Mouse (Mus musculus) midbrain, embryonic 11.5 days (tissue): ENCODE measurements at regions not wholly inside any gene's neighbourhood (a gene's known extent, or its start where the extent isn't known, plus 50 kb on each side); places are given as distances from the start of the nearest gene placed in this dataset.

Experiments used
- ATAC-seq: fragments of 200-750 bp; cut with Nextera tagmentation; 2 replicates; pipeline ENCODE4 v1.8.0; 2017; ENCODE audit warnings: moderate TSS enrichment, moderate library complexity; ENCODE audit not compliant: low FRiP score
- DNase-seq: peaks from one replicate; pipeline ENCODE4 v3.0.0; 2015; ENCODE audit warnings: low spot score; ENCODE audit errors: missing footprints
- H3K27ac ChIP-seq: fragments of 300-500 bp; sonication (generic); 2 replicates; pipeline ENCODE4 v1.5.1; 2014; ENCODE audit warnings: low read depth, low read length
- H3K27me3 ChIP-seq: fragments of 300-500 bp; sonication (generic); 2 replicates; pipeline ENCODE4 v1.6.1; 2014; ENCODE audit warnings: mild to moderate bottlenecking, low read length, moderate library complexity, mixed read lengths; ENCODE audit not compliant: control insufficient read depth, insufficient read depth
- H3K36me3 ChIP-seq: fragments of 300-500 bp; sonication (generic); 2 replicates; pipeline ENCODE4 v1.6.1; 2014; ENCODE audit warnings: mild to moderate bottlenecking, low read length, moderate library complexity, mixed read lengths; ENCODE audit not compliant: control insufficient read depth, insufficient read depth
- H3K4me1 ChIP-seq: fragments of 300-500 bp; sonication (generic); 2 replicates; pipeline ENCODE4 v1.6.1; 2014; ENCODE audit warnings: low read length; ENCODE audit not compliant: control insufficient read depth, insufficient read depth
- H3K4me2 ChIP-seq: fragments of 300-500 bp; sonication (generic); 2 replicates; pipeline ENCODE4 v1.6.1; 2014; ENCODE audit warnings: mild to moderate bottlenecking, moderate library complexity
- H3K4me3 ChIP-seq: fragments of 300-500 bp; sonication (generic); 2 replicates; pipeline ENCODE4 v1.5.1; 2014; ENCODE audit warnings: low read depth, low read length
- H3K9ac ChIP-seq: fragments of 300-500 bp; sonication (generic); 2 replicates; pipeline ENCODE4 v1.6.1; 2014; ENCODE audit warnings: low read length
- H3K9me3 ChIP-seq: fragments of 300-500 bp; sonication (generic); 2 replicates; pipeline ENCODE4 v1.6.1; 2016; ENCODE audit warnings: low read length; ENCODE audit not compliant: control insufficient read depth
- WGBS: fragments of 180-500 bp; shearing (Covaris S2); extraction: QIAGEN DNeasy Blood & Tissue Kit; methylation state at CpG from one replicate; pipeline ENCODE4 v1.1.7; 2014; 5-methylcytosine and 5-hydroxymethylcytosine counted together

DNA sequence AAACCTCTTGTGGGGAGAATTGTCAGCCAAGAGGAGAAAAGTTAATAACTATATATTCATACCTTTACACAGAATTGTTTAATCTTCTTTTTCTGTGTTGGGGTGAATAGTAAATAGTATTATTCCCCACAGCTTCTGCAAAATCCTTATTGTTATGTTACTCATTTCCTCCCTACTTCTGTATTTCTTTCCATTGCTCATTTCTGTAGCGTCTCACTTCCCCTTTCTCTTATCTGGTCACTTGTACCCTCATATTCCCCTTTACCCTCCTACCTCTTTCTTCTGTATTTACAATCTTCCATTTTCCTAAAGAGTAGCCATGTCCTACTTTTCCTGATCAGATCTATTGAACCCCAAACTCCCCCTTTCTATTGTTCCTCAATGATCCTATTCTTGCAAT, 224.6 kb upstream of the Tle1 start:
- DNase-seq (no peak), ATAC-seq (no peak)
- Histone ChIP-seq H3K9ac (no peak overlapping the region), H3K4me1 (no peaks in the 10 kb centered on the region), H3K36me3 (no peaks in the 10 kb centered on the region), H3K4me3 (no peak overlapping the region), H3K27me3 (no peaks in the 10 kb centered on the region), H3K27ac (no peak overlapping the region), H3K4me2 (no peak overlapping the region), H3K9me3 (no peaks in the 10 kb centered on the region)
- WGBS: 91% methylated on average over 1 of the region's 1 CpGs

GRCm38 (mm10) chr4:72412100-72412788, 211.5 kb upstream of the Tle1 start:
- Histone ChIP-seq H3K27ac (no peak overlapping the region), H3K27me3 (no peaks in the 10 kb centered on the region), H3K4me1 (no peaks in the 10 kb centered on the region), H3K9me3 (no peaks in the 10 kb centered on the region), H3K36me3 (no peaks in the 10 kb centered on the region), H3K4me3 (no peak overlapping the region), H3K9ac (no peak overlapping the region), H3K4me2 (no peak overlapping the region)
- DNase-seq (peak; percentile 59), ATAC-seq (no peak)
- 86% methylated on average over 8 of the region's 8 CpGs for WGBS

- Histone ChIP-seq H3K27ac (no peak overlapping the region), H3K4me1 (no peaks in the 10 kb centered on the region), H3K9ac (no peak overlapping the region), H3K36me3 (no peaks in the 10 kb centered on the region), H3K9me3 (no peaks in the 10 kb centered on the region), H3K27me3 (no peaks in the 10 kb centered on the region), H3K4me3 (no peak overlapping the region), H3K4me2 (no peak overlapping the region)
- no peak for DNase-seq
- 94% methylated on average over 3 of the region's 3 CpGs for WGBS
- no peak for ATAC-seq
Observed at GRCm38 (mm10) chr4:72411343-72411742, 210.6 kb upstream of the Tle1 start.

DNA sequence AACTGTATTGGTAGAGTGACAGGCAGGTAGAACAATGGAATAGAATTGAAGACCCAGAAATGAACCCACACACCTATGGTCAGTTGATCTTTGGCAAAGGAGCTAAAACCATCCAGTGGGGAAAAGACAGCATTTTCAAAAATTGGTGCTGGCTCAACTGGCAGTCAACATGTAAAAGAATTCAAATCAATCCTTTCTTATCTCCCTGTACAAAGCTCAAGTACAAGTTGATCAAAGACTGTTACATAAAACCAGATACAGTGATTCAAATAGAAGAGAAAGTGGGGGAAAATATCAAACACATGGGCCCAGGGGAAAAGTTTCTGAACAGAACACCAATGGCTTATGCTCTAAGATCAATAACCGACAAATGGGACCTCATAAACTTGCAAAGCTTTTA, 200.0 kb upstream of the Tle1 start:
- H3K27ac ChIP-seq: no peak overlapping the region
- no peaks in the 10 kb centered on the region for H3K9me3 ChIP-seq
- WGBS: 82% methylated on average over 1 of the region's 1 CpGs
- no peaks in the 10 kb centered on the region for H3K4me1 ChIP-seq
- H3K9ac ChIP-seq: no peak overlapping the region
- no peaks in the 10 kb centered on the region for H3K27me3 ChIP-seq
- no peaks in the 10 kb centered on the region for H3K36me3 ChIP-seq
- ATAC-seq (no peak), DNase-seq (no peak)
- H3K4me2 ChIP-seq: no peak overlapping the region
- H3K4me3 ChIP-seq: no peak overlapping the region

- DNase-seq (peak; percentile 26), ATAC-seq (no peak)
- Histone ChIP-seq H3K36me3 (no peaks in the 10 kb centered on the region), H3K4me3 (no peak overlapping the region), H3K27ac (no peak overlapping the region), H3K9me3 (no peaks in the 10 kb centered on the region), H3K27me3 (no peaks in the 10 kb centered on the region; the same call in 1 of the 2 replicates), H3K4me1 (no peaks in the 10 kb centered on the region), H3K4me2 (no peak overlapping the region), H3K9ac (no peak overlapping the region)
- 81% methylated on average over 3 of the region's 3 CpGs for WGBS
Observed at GRCm38 (mm10) chr4:72391887-72392435, 191.2 kb upstream of the Tle1 start.

GRCm38 (mm10) chr4:72389811-72390625, 189.3 kb upstream of the Tle1 start:
- Histone ChIP-seq H3K27me3 (no peaks in the 10 kb centered on the region; the same call in 1 of the 2 replicates), H3K4me2 (no peak overlapping the region), H3K4me1 (peaks cover 5% of the 10 kb centered on the region; the same call in 1 of the 2 replicates), H3K4me3 (no peak overlapping the region), H3K27ac (no peak overlapping the region), H3K9ac (no peak overlapping the region), H3K9me3 (no peaks in the 10 kb centered on the region), H3K36me3 (no peaks in the 10 kb centered on the region)
- DNase-seq (no peak), ATAC-seq (no peak)
- WGBS: 84% methylated on average over 5 of the region's 5 CpGs

- peaks cover 38% of the 10 kb centered on the region for H3K4me1 ChIP-seq
- no peaks in the 10 kb centered on the region for H3K27me3 ChIP-seq
- no peaks in the 10 kb centered on the region for H3K36me3 ChIP-seq
- ATAC-seq (peak; percentile 86), DNase-seq (peak; percentile 94)
- no peaks in the 10 kb centered on the region for H3K9me3 ChIP-seq
- no peak overlapping the region for H3K4me3 ChIP-seq
- H3K4me2 ChIP-seq: peak overlapping the region; percentile 24; the same call in 1 of the 2 replicates
- WGBS: 26% methylated on average over 12 of the region's 12 CpGs
- no peak overlapping the region for H3K9ac ChIP-seq
- H3K27ac ChIP-seq: peak overlapping the region; percentile 48
Observed at GRCm38 (mm10) chr4:72384901-72385264, 184.2 kb upstream of the Tle1 start.

GRCm38 (mm10) chr4:72384259-72384900, 183.7 kb upstream of the Tle1 start:
- Histone ChIP-seq H3K27me3 (no peaks in the 10 kb centered on the region), H3K9me3 (no peaks in the 10 kb centered on the region), H3K4me3 (no peak overlapping the region), H3K9ac (no peak overlapping the region), H3K4me1 (peaks cover 38% of the 10 kb centered on the region), H3K4me2 (peak overlapping the region; percentile 24; the same call in 1 of the 2 replicates), H3K36me3 (no peaks in the 10 kb centered on the region), H3K27ac (no peak overlapping the region; the same call in none of the 2 replicates)
- ATAC-seq: peak; percentile 56
- DNase-seq: peak; percentile 87
- WGBS: 29% methylated on average over 5 of the region's 5 CpGs
